Mouse (Mus musculus): ENCODE data around the gene Adamts12.

DNA sequence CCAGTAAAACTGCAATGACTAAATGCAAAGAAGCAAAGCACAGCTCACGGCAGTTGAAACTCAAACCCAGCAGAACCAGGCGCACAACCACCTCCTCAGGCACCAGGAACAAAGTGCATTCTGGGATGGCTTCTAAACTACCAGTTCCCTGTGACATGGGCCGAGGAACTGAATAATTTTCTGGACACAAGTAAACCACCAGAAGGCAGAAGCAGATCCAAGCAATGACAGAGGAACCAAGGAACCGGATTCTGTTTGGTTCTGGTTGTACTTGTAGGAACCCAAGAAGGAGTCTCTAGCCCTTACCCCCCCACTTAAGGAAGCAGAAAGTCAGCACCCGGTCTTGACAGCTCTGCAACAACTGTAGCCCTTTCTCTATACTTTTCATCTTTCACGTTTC, 331.8 kb downstream of the Adamts12 start:
- TF ChIP-seq MAFK (IDR thresholded peaks at IDR 0.05; ENCODE audit: insufficient read depth, low read depth, low read length) (no peak), ZC3H11A (IDR thresholded peaks at IDR 0.05; ENCODE audit: borderline replicate concordance, low read depth, low read length) (no peak), ZNF384 (IDR thresholded peaks at IDR 0.05; ENCODE audit: low read depth, low read length) (no peak)
